Mouse (Mus musculus): Measurements from ENCODE around the gene Wars2.

The Wars2 gene

DNA sequence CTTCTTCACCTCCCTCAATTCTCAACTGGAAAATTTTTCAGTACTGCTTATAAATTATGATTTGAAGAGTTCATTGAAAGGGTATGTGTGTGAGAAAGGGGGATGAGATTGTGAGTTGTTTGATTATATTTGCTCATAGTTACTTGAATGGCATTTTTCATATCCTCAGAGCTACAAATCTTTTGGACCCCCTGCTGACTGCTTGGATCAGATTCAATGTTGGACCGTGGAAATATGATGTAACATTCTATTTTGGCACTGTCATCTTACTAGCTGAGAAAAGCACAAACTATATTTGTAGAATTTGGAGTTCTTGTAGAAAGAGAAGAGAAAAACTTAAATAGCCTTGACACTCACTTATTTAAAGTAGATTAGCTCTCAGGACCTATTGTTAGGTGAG, 43.5 kb downstream of the Wars2 start:
- DNase-seq (ENCODE audit: extremely low read depth, low read depth, low spot score) = no peak

GRCm38 (mm10) chr3:99188097-99188496, 47.2 kb downstream of the Wars2 start:
- no peak for DNase-seq (ENCODE audit: extremely low read depth, low read depth, low spot score)

DNA sequence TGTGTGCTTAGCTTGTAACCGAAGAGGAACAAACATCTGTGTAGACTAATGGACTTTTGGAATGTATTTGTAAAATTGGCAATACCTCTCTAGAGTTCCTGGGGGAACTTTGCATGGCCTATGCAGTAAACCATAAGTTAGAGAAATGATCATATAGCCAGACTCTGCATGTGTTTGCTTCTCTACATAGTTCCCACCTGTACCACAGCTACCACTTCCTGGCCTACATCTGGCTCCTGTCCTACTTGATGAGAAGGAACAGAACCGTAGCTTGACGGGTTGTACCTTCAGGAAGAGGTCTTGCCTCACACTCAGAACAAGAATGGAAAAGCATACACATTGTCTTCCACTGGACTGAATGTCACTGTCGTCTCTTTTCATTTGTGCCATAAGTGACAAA, 52.7 kb downstream of the Wars2 start:
- DNase-seq (ENCODE audit: extremely low read depth, low read depth, low spot score) = no peak

- DNase-seq (ENCODE audit: extremely low read depth, low read depth, low spot score) = no peak
Measured at GRCm38 (mm10) chr3:99203331-99203730, 62.5 kb downstream of the Wars2 start.

GRCm38 (mm10) chr3:99208416-99208815, 67.5 kb downstream of the Wars2 start:
- DNase-seq (ENCODE audit: extremely low read depth, low read depth, low spot score) = no peak

DNA sequence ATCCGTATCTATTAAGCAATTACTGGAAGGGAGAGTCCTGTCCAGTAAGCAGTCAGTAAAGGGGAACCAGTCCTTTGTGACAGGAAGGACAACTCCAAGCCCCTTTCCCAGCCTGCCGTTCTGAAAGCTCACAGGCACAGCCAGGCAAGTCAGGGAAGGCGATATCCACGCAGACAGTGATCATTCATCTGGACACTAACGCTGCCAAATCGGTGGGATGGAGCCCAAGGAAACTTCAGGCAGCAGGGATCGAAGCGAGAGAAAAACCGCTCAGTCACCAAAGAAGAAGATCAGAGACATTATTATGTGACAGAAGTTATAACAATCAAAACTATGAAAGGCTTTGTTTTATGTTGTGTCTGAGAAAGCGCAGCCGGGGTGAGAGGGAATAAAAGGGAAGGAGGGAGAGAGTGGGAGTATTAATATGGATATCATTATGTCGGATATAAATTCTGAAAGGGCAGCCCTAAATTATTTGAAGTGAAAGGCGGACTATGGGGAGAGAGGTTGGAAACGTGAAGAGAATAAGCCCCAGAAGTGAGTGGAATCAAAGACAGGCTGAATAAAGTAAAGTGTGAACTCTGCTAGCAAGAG, 70.3 kb downstream of the Wars2 start:
- no peak for DNase-seq (ENCODE audit: extremely low read depth, low read depth, low spot score)

DNA sequence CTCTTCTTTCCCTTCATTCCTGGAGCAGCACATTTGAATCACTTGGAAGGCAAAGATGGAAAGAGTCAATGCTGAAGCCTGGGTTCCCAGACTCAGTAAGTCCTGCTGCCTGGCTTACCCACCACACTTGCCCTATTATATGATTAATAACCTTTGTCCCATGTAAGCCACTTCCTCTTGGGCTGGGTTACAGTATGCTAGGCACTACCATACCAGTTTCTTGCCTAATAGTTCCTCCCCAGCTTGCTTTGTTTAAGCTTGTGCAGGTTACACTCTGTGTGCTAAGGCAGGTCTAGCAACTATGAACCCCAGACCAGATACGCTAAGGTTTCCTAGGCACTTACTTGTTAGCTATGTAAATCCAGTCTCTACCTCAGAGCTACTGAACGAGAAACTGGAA, 86.9 kb downstream of the Wars2 start:
- no peak for DNase-seq (ENCODE audit: extremely low read depth, low read depth, low spot score)

- no peak for DNase-seq (ENCODE audit: extremely low read depth, low read depth, low spot score)
Measured at GRCm38 (mm10) chr3:99233393-99234318, 92.8 kb downstream of the Wars2 start.

DNA sequence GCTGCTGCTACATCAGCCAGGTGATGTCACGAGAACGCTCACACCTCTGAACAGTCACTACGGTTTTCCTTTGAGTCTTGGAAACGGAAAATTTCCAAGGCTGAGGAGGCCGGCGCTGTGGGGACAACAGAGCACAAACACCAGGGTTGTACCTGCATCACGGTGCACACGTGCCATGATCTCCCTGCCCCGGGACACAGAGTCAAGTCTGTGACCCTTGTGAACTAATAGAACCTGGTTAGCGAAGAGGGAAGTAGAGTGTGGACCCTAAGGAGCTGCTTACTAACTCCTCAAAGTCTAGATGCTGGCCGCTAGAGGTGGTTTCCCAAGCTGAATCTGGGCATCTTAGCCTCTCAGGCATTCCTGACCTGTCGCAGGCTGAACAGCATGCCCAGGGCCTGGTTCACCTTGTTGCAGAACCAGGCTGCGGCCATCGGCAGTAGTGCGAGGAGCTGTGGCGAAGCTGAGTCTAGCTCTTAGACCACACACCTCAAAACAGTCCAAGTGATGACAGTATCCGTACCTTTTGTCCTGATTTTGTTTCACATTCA, 93.5 kb downstream of the Wars2 start:
- no peak for DNase-seq (ENCODE audit: extremely low read depth, low read depth, low spot score)

DNA sequence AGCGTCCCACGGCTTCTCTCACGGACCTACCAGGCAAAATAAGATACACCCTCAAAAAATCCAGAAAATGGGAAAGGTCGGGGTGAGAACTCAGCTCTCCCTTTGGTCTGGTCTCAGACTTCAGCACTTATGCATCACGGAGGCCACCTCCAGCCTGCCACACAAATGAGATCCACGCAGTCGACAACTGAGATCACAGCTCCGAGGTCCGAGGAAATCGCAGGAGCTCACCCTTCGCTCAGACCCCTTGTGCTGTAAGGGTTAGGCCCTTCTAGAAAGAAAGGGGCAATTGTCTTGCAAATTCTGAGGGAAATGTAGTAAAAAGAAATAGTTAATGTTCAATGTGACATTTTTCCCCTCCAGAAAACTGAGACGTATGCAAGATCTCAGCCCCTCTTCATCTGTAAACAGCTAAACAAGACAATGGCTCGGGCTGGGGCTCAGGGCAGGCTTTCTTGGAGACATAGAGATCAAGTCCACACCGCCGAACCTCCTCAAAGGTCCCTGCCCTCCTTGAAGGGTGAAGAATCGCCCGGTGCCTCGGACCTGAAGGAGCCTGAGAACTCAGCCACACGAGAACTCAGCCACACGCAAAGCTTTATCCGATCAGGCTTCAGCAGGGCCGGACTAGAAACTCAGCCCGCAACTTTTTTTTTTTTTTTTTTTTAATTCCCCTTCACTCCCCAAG, 94.4 kb downstream of the Wars2 start:
- DNase-seq (ENCODE audit: extremely low read depth, low read depth, low spot score) = no peak

DNA sequence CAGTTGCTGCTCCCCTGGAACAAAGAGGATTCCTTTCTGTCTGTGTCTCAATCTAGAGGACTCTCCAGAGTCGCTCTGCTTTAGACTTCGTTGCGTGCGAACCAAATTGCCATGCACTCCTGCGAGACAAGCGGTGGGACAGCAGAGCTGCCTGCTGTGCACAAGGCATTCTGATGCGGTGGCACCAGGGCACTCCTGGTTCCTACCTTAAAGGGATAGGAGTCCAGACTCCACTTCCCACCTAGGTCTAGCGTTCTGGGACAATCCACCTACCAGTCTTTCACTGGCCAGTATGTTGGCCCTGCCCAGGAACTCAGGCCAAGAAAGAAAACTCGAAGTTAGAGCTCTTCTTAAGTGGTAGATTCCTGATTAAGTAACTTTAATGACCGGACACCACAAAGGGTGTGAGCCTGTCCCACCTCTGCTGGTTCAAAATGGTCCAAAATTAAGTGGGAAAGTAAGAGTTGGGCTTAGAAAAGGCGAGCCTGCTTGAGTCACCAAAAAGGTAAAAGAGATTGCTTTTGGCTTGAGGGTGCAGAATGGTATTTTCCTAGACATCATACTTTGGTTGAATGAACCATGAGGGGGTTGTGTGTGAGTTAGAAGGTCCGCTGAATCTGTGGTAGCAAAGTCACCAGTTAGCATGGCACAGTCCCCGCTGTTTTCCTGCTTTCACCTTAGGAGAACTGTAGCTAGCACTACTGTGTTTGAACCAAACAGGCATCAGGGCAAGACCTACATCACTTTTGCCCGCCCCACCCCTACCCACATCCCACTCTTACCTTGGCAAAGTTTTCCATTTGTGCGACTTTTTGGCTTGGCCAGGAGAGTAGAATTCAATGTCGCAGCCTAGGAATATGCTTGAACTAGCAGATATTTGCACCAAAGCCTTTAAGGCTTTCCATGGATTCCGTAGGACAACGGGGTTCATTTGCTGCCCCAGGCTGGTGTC, 95.2 kb downstream of the Wars2 start:
- DNase-seq (ENCODE audit: extremely low read depth, low read depth, low spot score) = no peak

DNA sequence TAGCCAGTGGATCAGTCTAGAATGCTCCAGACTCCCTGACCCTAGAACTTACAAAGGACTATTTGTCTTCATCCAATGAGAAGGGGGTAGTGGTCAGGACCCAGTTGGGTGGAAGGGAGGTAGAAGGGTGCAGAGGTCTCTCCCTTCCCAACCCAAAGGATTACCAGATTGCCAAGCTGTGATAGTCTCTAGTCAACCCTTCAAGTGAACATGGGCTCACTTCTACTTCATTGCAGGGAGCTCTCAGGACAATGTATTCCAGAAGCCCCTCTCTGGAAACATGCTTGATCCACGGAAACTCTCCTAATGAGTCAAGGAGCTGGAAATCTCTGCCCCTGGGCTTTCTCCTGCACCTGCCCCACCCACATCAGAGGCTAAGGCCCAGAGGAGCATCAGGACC, 97.8 kb downstream of the Wars2 start:
- DNase-seq (ENCODE audit: extremely low read depth, low read depth, low spot score) = no peak

- DNase-seq (ENCODE audit: extremely low read depth, low read depth, low spot score) = no peak
Measured at GRCm38 (mm10) chr3:99239301-99240045, 98.6 kb downstream of the Wars2 start.

- DNase-seq (ENCODE audit: extremely low read depth, low read depth, low spot score) = no peak
Measured at GRCm38 (mm10) chr3:99240213-99240720, 99.4 kb downstream of the Wars2 start, which contains the start of gene Tbx15. TSS of gene Tbx15 (plus strand) at chr3:99240381.

- DNase-seq (ENCODE audit: extremely low read depth, low read depth, low spot score) = no peak
Measured at GRCm38 (mm10) chr3:99240811-99241738, 100.2 kb downstream of the Wars2 start.

- DNase-seq (ENCODE audit: extremely low read depth, low read depth, low spot score) = no peak
Measured at GRCm38 (mm10) chr3:99242481-99242880, 101.6 kb downstream of the Wars2 start.

- peak; percentile 42 for DNase-seq (ENCODE audit: extremely low read depth, low read depth, low spot score)
Measured at GRCm38 (mm10) chr3:99245341-99245740, 104.5 kb downstream of the Wars2 start.

- DNase-seq (ENCODE audit: extremely low read depth, low read depth, low spot score) = no peak
Measured at GRCm38 (mm10) chr3:99246629-99247028, 105.8 kb downstream of the Wars2 start.
